Mouse (Mus musculus): ENCODE data around the gene Flt3.

DNA sequence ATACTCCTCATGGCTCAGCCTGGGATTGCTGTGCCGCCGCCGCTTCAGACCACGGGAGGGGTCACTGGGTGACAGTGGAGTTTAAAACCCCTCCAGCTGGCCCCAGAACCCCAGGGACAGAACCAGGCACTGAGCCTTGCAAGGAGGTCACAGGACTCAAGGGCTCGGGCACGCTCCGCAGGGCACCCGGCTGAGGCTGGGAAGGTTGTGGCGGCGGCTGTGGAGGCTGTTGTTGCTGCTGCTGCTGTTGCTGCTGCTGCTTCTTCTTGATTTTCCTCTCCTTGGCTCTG is 98.6 kb downstream of the Flt3 start:
- no peak for TF ChIP-seq CTCF (IDR thresholded peaks at IDR 0.05; ENCODE audit: extremely low read depth, insufficient read depth, low read length)
- no peak for TF ChIP-seq POLR2A (IDR thresholded peaks at IDR 0.05; ENCODE audit: extremely low read depth, insufficient read depth, low read length)

Data from cortical plate, adult 2 months (tissue).